Mouse (Mus musculus) megakaryocyte, embryonic 14.5 days (primary cell): Measurements from ENCODE around the gene Apba1.

ENCODE experiments used
- FLI1 ChIP-seq: IDR thresholded peaks from 2 replicates; pipeline ENCODE4 v1.6.1; 2012; ENCODE audit warnings: low read length, inconsistent platforms, mixed read lengths
- GATA1 ChIP-seq: IDR thresholded peaks from 3 replicates; pipeline ENCODE4 v1.6.1; 2012; ENCODE audit warnings: mixed read lengths, low read length, inconsistent platforms, borderline replicate concordance

GRCm38 (mm10) chr19:23946026-23946685 is 187.5 kb downstream of the Apba1 start:
- TF ChIP-seq GATA1 (no peak), FLI1 (no peak)
